Mouse (Mus musculus) megakaryocyte, embryonic 14.5 days (primary cell): ENCODE data around the gene Camk2b.

ENCODE experiments used
- FLI1 ChIP-seq: IDR thresholded peaks from 2 replicates; pipeline ENCODE4 v1.6.1; 2012; ENCODE audit warnings: low read length, inconsistent platforms, mixed read lengths
- GATA1 ChIP-seq: IDR thresholded peaks from 3 replicates; pipeline ENCODE4 v1.6.1; 2012; ENCODE audit warnings: mixed read lengths, low read length, inconsistent platforms, borderline replicate concordance

DNA sequence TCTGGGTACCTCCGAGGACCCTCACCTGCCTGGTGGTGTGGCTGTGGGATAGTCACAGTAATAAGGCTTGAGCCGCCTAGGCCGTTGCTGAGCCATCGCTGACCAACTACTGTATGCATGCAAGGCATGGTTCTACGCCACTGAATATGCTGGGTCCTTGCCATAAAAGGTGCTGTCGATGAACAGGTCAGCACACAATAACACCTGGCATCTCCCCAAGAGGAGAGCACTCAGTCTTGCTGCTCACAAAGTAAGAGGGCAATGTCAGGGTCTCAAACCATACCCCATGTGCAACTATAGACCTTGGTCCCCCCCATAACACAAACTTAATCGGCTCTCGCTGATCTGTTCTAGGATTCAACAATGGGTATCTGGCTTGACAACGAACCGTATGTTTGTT lies 7.0 kb downstream of the Camk2b start:
- TF ChIP-seq GATA1: no peak
- TF ChIP-seq FLI1: no peak
